Mouse (Mus musculus) CH12.LX (cell line): ENCODE measurements around the gene Dtnb.

Source experiments
- CHD1 ChIP-seq: IDR thresholded peaks from 2 replicates; pipeline ENCODE4 v1.6.1; 2012; ENCODE audit warnings: low read depth, low read length, improper control_type of control experiment, inconsistent platforms
- CTCF ChIP-seq, 2 experiments: IDR thresholded peaks in 1 of 2; conservative IDR thresholded peaks in 1 of 2; 2 replicates each; pipeline ENCODE4 v1.5.1; 2011 to 2012; ENCODE audit warnings: low read depth in 2 of 2, low read length in 2 of 2, improper control_type of control experiment in 1 of 2, inconsistent platforms in 1 of 2, mild to moderate bottlenecking in 1 of 2, moderate library complexity in 1 of 2
- E2F4 ChIP-seq: IDR thresholded peaks from 2 replicates; pipeline ENCODE4 v1.6.1; 2011; ENCODE audit warnings: low read depth, low read length, improper control_type of control experiment; ENCODE audit not compliant: insufficient replicate concordance
- ELF1 ChIP-seq: IDR thresholded peaks from 2 replicates; pipeline ENCODE4 v1.6.1; 2014; ENCODE audit warnings: low read depth, mild to moderate bottlenecking, inconsistent platforms, low read length, improper control_type of control experiment
- EP300 ChIP-seq: IDR thresholded peaks from 2 replicates; pipeline ENCODE4 v1.6.1; 2011; ENCODE audit warnings: low read length, improper control_type of control experiment
- ETS1 ChIP-seq: conservative IDR thresholded peaks from 2 replicates; pipeline ENCODE4 v1.6.1; 2012; ENCODE audit warnings: low read depth, mild to moderate bottlenecking, inconsistent platforms, low read length, improper control_type of control experiment, moderate library complexity
- MAFK ChIP-seq: IDR thresholded peaks from 2 replicates; pipeline ENCODE4 v1.6.1; 2011; ENCODE audit warnings: low read length, improper control_type of control experiment; ENCODE audit not compliant: insufficient replicate concordance
- MAZ ChIP-seq: IDR thresholded peaks from 2 replicates; pipeline ENCODE4 v1.6.1; 2012; ENCODE audit warnings: low read depth, mild to moderate bottlenecking, inconsistent platforms, low read length, improper control_type of control experiment, moderate library complexity
- MXI1 ChIP-seq: IDR thresholded peaks from 2 replicates; pipeline ENCODE4 v1.6.1; 2011; ENCODE audit warnings: mild to moderate bottlenecking, low read depth, low read length, improper control_type of control experiment
- POLR2A ChIP-seq: IDR thresholded peaks from 2 replicates; pipeline ENCODE4 v1.6.1; 2011; ENCODE audit warnings: low read depth, mild to moderate bottlenecking, improper control_type of control experiment, low read length
- SMC3 ChIP-seq: IDR thresholded peaks from 2 replicates; pipeline ENCODE4 v1.6.1; 2011; ENCODE audit warnings: low read depth, low read length, improper control_type of control experiment
- USF2 ChIP-seq: conservative IDR thresholded peaks from 2 replicates; pipeline ENCODE4 v1.6.1; 2011; ENCODE audit warnings: low read depth, low read length, improper control_type of control experiment

DNA sequence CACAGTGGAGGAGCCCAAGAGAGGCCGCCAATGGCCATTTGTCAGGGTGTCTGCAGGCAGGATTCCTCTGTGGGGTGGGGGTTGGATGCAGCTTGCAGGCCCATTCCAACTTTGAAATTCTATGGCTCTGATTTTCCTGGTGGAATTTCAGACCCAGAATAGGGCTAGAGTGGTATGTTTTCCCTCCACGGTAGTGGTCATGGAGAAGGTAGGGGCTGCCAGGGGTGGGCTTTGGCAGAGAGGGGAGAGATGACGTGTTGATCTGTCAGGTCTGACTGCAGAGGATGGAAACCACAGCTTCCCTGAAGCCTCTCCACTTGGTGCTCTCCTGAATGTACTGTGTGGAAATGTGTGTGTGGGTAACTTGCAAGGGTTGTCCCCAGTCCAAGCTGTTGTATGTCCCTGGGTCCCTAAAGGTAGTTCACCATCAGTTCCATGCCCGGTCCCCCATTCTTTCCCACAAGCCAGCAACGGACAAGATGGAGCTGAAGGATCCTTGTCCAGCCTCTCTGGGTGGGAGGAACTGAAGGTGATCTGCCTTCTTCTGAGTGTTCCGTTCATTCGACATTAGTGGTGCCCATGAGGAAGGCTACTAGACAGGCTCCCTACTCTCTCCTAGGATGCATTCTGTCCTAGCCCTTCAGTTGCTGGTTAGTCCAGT is 237.5 kb downstream of the Dtnb start:
- no peak for TF ChIP-seq CHD1
- no peak for TF ChIP-seq USF2
- no peak for TF ChIP-seq CTCF (conservative IDR thresholded peaks at IDR 0.05 in 1 of 2, IDR thresholded peaks at IDR 0.05 in 1 of 2; ENCODE audit: low read depth in 2 of 2, low read length in 2 of 2)
- TF ChIP-seq EP300 = no peak
- no peak for TF ChIP-seq ELF1
- TF ChIP-seq MAFK = no peak
- TF ChIP-seq POLR2A = no peak
- TF ChIP-seq ETS1 = no peak
- TF ChIP-seq MAZ = no peak
- no peak for TF ChIP-seq SMC3
- TF ChIP-seq MXI1 = no peak
- TF ChIP-seq E2F4 = no peak
